Mouse (Mus musculus): ENCODE measurements around the gene Rnh1. TPM values are rescaled to one million over a fixed set of nuclear protein-coding genes. Genes with fewer than 3 reads are reported as not detected.

The Rnh1 gene
- total and polyA plus RNA-seq, 2 experiments from 2014 or later = 44.2 to 47.1 TPM

DNA sequence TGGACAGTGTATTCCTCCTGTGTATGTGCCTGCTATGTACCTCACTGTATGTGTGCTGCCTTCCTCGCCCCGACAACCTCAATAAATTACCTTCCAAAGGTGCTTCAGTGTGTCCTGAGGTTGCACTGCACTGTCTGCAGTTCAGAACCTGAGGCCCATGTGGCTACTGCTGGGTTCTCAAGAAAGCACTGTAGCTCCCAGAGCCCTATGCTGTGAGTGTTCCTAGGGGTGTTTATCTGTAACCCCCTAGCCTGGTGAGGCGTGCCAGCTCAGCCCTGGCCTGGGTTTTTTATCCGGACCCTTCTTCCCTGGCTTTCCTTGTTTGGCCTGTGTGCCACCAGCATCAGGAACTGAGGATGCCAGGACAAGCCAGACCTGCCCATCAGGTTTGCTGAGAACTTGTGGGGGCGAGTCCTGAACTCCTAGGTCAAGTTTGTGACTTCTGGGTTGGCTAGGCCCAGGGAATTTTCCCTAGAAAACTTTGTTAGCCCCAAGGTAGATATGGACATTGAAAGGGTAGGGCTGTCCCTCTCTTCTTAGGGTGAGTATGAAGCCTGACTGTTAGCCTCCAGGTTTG lies 46.0 kb upstream of the Rnh1 start:
- Histone ChIP-seq H3K4me2 (ENCODE audit: low read depth, low read length, poor library complexity, severe bottlenecking) (no peak overlapping the region), H3K9ac (replicated peaks; ENCODE audit: low read length, poor library complexity, severe bottlenecking) (no peak overlapping the region), H3K27me3 (ENCODE audit: insufficient read depth, low read length) (no peaks in the 10 kb centered on the region), H3K27ac (ENCODE audit: low read depth, low read length) (no peak overlapping the region), H3K9me3 (ENCODE audit: low read length) (no peaks in the 10 kb centered on the region), H3K4me3 (ENCODE audit: low read depth, low read length) (no peak overlapping the region), H3K4me1 (ENCODE audit: insufficient read depth, low read length) (peaks cover 18% of the 10 kb centered on the region), H3K36me3 (ENCODE audit: insufficient read depth, low read length) (0 out of 2 replicates have a peak, but pooled peaks cover 4% of the 10 kb centered on the region)
- TF ChIP-seq CTCF (IDR thresholded peaks at IDR 0.05) = no peak
- no peak for DNase-seq (ENCODE audit: low spot score)
- ATAC-seq (ENCODE audit: low FRiP score) = no peak
- 91% methylated on average over 5 of the region's 5 CpGs for WGBS

DNA sequence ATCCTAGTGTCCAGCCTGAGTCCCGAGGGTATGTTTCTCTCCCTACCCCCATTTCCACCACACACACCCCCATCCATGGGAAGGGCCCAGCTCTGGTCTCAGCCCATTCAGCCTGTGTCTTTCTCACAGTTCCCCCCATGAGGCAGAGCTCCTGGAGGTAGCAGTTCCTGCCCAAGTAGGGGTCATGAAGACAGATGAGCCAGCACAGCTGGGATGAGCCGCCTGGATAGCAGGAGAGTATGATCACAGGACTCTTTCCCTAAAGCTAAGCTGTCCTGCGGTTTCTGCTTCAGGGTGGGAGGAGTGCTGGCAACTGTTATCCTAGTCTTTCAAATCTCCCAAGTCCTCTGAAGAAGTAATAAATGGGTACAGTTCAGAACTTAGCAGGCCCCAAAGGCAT lies 45.5 kb upstream of the Rnh1 start:
- DNase-seq (ENCODE audit: low spot score) (no peak), ATAC-seq (ENCODE audit: low FRiP score) (no peak)
- Histone ChIP-seq H3K9ac (replicated peaks; ENCODE audit: low read length, poor library complexity, severe bottlenecking) (no peak overlapping the region), H3K27ac (ENCODE audit: low read depth, low read length) (no peak overlapping the region), H3K9me3 (ENCODE audit: low read length) (no peaks in the 10 kb centered on the region), H3K4me3 (ENCODE audit: low read depth, low read length) (no peak overlapping the region), H3K4me2 (ENCODE audit: low read depth, low read length, poor library complexity, severe bottlenecking) (no peak overlapping the region), H3K27me3 (ENCODE audit: insufficient read depth, low read length) (no peaks in the 10 kb centered on the region), H3K36me3 (ENCODE audit: insufficient read depth, low read length) (0 out of 2 replicates have a peak, but pooled peaks cover 4% of the 10 kb centered on the region), H3K4me1 (ENCODE audit: insufficient read depth, low read length) (peaks cover 18% of the 10 kb centered on the region)
- WGBS = 84% methylated on average over 3 of the region's 3 CpGs
- no peak for TF ChIP-seq CTCF (IDR thresholded peaks at IDR 0.05)

DNA sequence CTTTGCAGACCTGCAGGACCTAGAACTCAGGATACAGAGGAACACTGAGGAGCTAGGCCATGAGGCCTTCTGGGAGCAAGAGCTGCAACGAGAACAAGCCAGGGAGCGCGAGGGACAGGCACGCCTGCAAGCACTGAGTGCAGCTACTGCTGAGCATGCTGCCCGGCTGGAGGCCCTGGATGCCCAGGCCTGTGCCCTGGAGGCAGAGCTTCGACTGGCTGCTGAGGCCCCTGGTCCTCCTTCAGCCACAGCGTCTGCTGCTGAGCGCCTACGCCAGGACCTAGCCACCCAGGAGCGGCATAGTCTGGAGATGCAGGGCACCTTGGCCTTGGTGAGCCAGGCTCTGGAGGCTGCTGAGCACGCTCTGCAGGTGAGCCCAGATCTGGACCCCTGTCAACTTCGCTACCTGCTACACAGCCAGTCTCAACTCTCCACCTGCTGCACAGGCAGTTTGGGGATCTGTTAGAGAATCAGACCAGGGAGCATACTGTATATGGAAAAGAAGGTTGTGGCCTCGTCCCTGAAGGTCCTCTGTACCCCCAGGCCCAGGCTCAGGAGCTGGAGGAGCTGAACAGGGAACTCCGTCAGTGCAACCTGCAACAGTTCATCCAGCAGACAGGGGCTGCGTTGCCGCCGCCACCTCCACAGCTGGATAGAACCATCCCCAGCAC lies 44.8 kb upstream of the Rnh1 start:
- H3K4me2 ChIP-seq (ENCODE audit: low read depth, low read length, poor library complexity, severe bottlenecking) = no peak overlapping the region
- 91% methylated on average over 17 of the region's 17 CpGs for WGBS
- H3K4me3 ChIP-seq (ENCODE audit: low read depth, low read length) = no peak overlapping the region
- H3K4me1 ChIP-seq (ENCODE audit: insufficient read depth, low read length) = peaks cover 15% of the 10 kb centered on the region
- TF ChIP-seq CTCF (IDR thresholded peaks at IDR 0.05) = no peak
- H3K9ac ChIP-seq (replicated peaks; ENCODE audit: low read length, poor library complexity, severe bottlenecking) = no peak overlapping the region
- no peaks in the 10 kb centered on the region for H3K27me3 ChIP-seq (ENCODE audit: insufficient read depth, low read length)
- 0 out of 2 replicates have a peak, but pooled peaks cover 4% of the 10 kb centered on the region for H3K36me3 ChIP-seq (ENCODE audit: insufficient read depth, low read length)
- H3K27ac ChIP-seq (ENCODE audit: low read depth, low read length) = no peak overlapping the region
- no peaks in the 10 kb centered on the region for H3K9me3 ChIP-seq (ENCODE audit: low read length)
- no peak for ATAC-seq (ENCODE audit: low FRiP score)
- DNase-seq (ENCODE audit: low spot score) = no peak

DNA sequence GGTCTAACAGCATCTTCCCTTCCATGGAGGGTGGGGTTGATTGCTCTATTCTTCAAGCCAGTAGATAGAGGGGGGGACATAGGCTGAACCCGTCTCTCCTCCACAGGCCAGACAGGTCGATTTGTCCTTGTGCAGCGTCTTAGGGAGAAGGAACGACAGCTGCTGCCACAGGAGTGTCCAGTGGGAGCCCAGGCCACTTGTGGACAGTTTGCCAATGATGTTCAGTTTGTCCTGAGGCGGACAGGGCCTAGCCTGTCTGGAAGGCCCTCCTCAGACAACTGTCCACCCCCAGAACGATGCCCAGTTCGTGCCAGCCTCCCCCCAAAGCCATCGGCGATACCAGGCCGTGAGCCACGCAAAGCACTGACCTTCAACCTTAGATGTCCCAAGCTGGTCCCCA lies 44.2 kb upstream of the Rnh1 start:
- peaks cover 9% of the 10 kb centered on the region; the same call in 1 of the 2 replicates for H3K4me1 ChIP-seq (ENCODE audit: insufficient read depth, low read length)
- no peak overlapping the region for H3K4me3 ChIP-seq (ENCODE audit: low read depth, low read length)
- no peaks in the 10 kb centered on the region for H3K9me3 ChIP-seq (ENCODE audit: low read length)
- peak overlapping the region; percentile 97; the same call in 1 of the 2 replicates for H3K4me2 ChIP-seq (ENCODE audit: low read depth, low read length, poor library complexity, severe bottlenecking)
- ATAC-seq (ENCODE audit: low FRiP score) (no peak), DNase-seq (ENCODE audit: low spot score) (no peak)
- no peak overlapping the region for H3K9ac ChIP-seq (replicated peaks; ENCODE audit: low read length, poor library complexity, severe bottlenecking)
- TF ChIP-seq CTCF (IDR thresholded peaks at IDR 0.05) = no peak
- H3K27me3 ChIP-seq (ENCODE audit: insufficient read depth, low read length) = no peaks in the 10 kb centered on the region
- WGBS = 90% methylated on average over 11 of the region's 11 CpGs
- H3K36me3 ChIP-seq (ENCODE audit: insufficient read depth, low read length) = 0 out of 2 replicates have a peak, but pooled peaks cover 4% of the 10 kb centered on the region
- no peak overlapping the region for H3K27ac ChIP-seq (ENCODE audit: low read depth, low read length)

DNA sequence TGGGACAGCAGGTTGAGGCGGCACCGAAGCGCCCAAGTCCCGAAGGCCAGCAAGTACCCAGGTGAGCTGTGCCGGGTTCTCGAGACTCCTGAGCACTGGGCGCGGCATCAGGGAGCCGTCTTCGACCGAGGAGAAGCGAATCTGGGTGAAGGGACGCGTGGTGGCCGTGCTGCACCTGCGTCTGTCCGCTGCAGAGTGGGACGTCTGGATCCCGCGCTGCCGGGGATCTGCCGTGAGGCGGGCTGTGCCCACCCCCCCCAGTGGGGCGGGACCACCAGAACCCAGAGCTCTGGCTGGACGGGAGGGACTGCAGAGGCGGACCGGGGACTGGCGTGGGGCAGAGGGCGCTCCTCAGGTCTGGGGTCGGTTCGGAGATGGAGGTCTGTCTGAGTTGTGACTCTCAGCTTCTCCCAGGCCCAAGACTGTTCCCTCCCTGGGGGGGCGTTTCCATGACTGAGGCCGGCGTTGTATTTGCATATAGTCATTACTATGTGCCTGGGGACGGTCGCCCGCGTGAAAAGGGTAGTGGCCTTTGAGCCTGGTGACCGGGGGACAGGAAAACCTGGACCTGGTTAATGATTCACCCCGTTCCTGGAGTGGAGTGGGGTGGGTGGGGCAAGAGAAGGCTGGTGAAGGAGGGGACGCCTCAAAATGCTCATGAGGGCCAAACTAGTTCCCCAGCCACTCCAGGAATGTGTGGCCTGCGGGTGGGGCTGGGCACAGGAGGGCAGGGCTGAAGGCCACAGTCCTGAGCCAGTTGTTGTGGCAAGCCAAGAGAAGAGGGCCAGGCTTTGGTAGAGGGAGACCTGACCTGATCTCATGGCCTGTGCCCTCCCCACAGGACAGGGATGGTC lies 43.5 kb upstream of the Rnh1 start:
- WGBS = under 1% methylated on average over 38 of the region's 42 CpGs
- ATAC-seq (ENCODE audit: low FRiP score) (peak; percentile 32), DNase-seq (ENCODE audit: low spot score) (peak; percentile 37)
- Histone ChIP-seq H3K36me3 (ENCODE audit: insufficient read depth, low read length) (0 out of 2 replicates have a peak, but pooled peaks cover 4% of the 10 kb centered on the region), H3K27me3 (ENCODE audit: insufficient read depth, low read length) (no peaks in the 10 kb centered on the region), H3K9ac (replicated peaks; ENCODE audit: low read length, poor library complexity, severe bottlenecking) (peak overlapping the region; percentile 56), H3K4me3 (ENCODE audit: low read depth, low read length) (peak overlapping the region; percentile 62), H3K9me3 (ENCODE audit: low read length) (no peaks in the 10 kb centered on the region), H3K4me1 (ENCODE audit: insufficient read depth, low read length) (peaks cover 9% of the 10 kb centered on the region; the same call in 1 of the 2 replicates), H3K27ac (ENCODE audit: low read depth, low read length) (no peak overlapping the region), H3K4me2 (ENCODE audit: low read depth, low read length, poor library complexity, severe bottlenecking) (peak overlapping the region; percentile 97)
- TF ChIP-seq CTCF (IDR thresholded peaks at IDR 0.05) = no peak; the same call in 1 of the 2 replicates
